Mouse (Mus musculus): ENCODE data around the gene Zfp931. TPM values are rescaled to one million over a fixed set of nuclear protein-coding genes. Genes with fewer than 3 reads are reported as not detected.
"Not testable (repeated sequence)": the region's sequence is repeated elsewhere in the genome, so short reads cannot be mapped to it uniquely, and the experiment has no call there.

Gene Zfp931
- total RNA-seq (2017): 23.8 and 27.9 TPM in 2 replicates

DNA sequence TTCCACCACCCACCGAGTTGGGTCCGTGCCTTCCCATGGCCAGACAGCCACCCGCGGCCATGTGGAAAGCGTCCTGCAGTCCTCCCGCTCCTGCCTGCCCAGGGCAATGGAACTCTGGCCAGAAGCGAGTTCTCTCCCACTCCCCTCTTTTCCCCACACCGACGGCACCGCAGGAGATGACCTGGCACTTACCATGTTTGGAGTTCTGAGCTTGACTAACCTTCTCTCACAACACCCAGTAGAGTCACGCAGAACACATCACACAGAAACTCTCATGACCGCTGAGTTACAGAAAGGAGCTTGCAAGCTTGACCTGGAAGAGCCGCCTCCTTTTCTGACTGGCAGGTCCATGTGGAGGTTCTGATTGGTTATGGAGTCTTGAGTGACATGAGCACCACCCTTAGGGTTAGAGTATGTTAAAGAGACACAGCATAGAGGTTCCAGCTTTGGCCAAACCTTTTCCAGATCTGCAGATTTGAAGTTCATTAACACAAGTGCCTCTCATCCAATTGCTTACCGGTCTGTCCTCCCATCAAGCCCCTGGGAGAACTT, at the start of gene Zfp931:
Zfp931 (minus strand) TSS at position 311 of the 552 bp plus-strand sequence.
- peak; percentile 69 to 86; a peak in 3 of 4 replicates for ATAC-seq (replicated peaks in 1 of 2; ENCODE audit: insufficient read depth in 1 of 2, low FRiP score in 2 of 2, low TSS enrichment in 1 of 2, low read depth in 1 of 2, poor library complexity in 2 of 2, severe bottlenecking in 2 of 2)

DNA sequence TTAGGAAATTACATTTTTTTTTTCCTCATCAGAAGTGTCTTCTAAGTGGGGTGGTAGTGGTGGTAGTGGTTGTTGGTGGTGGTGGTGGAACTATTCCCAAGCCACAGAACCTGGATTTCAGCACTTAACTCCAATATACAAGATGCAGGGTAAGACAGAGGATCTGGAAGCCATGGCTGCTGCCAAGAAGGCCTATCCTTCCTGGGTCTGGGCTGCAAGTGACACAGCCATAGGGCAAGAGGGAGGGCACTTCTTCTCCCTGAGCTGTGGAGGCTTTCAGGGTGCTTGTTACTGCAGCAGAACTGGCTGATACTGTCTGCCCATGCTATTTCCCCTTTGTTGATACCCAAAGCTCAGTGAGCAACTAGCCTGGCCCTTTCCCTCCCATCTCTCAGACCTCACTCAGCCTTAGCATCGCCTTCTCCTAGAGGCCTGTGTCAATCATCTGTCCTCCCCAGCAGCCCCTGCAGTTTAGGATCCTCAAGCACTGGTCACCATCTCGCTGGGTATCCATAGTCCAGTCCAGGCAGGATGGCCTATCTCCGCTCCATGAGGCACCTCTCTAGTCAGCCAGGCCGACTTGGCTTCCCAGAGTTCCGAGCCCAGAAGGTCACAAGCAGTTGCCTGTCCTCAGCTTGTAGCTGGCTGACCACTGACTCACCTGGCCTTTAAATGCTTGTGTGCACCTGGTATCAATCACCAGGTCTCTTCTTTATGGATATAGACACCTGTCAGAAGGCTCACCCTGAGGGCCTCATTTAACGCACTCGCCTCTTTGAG, 48.0 kb upstream of the Zfp931 start:
- ATAC-seq (replicated peaks in 1 of 2; ENCODE audit: insufficient read depth in 1 of 2, low FRiP score in 2 of 2, low TSS enrichment in 1 of 2, low read depth in 1 of 2, poor library complexity in 2 of 2, severe bottlenecking in 2 of 2): no peak

DNA sequence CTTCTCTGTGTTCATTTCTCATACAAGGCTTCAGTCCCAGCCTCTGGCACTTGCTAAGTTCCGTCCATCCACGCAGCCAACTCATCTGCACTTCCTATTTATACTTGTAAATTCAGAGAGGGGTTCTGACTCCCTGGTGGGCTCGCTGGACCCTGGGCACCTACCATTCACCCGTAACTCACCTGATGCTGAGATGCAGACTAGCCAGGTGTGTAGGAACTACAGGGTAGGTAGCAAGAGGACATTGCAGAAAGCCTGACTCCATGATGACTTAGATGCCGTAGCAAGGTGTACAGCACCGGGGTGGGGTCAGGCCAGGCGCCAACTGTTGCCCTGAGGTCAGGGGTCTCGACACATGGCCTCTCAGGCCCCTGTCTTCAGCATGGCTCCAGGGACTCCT, 47.2 kb upstream of the Zfp931 start:
- no peak for ATAC-seq (replicated peaks in 1 of 2; ENCODE audit: insufficient read depth in 1 of 2, low FRiP score in 2 of 2, low TSS enrichment in 1 of 2, low read depth in 1 of 2, poor library complexity in 2 of 2, severe bottlenecking in 2 of 2)

DNA sequence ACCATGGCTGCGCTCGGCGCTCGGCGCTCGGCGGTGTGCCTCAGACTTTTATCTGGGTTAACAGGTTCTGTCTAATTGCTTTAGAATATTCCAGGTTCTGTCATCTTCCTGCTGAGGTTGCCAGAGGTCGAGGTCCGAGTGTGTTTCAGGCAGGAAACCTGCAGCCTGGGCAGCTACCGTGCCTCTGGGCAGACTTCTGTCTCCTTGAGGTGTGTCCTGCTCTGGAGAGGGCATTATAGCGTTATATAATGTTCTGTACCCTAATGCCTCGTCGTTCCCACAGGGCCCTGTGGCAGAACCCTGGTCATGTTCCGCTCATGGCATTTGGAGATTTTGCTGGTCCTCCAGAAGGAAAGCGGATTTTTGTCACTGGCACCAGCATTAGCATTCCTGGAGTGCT, 45.2 kb upstream of the Zfp931 start:
- no peak for ATAC-seq (replicated peaks in 1 of 2; ENCODE audit: insufficient read depth in 1 of 2, low FRiP score in 2 of 2, low TSS enrichment in 1 of 2, low read depth in 1 of 2, poor library complexity in 2 of 2, severe bottlenecking in 2 of 2)

DNA sequence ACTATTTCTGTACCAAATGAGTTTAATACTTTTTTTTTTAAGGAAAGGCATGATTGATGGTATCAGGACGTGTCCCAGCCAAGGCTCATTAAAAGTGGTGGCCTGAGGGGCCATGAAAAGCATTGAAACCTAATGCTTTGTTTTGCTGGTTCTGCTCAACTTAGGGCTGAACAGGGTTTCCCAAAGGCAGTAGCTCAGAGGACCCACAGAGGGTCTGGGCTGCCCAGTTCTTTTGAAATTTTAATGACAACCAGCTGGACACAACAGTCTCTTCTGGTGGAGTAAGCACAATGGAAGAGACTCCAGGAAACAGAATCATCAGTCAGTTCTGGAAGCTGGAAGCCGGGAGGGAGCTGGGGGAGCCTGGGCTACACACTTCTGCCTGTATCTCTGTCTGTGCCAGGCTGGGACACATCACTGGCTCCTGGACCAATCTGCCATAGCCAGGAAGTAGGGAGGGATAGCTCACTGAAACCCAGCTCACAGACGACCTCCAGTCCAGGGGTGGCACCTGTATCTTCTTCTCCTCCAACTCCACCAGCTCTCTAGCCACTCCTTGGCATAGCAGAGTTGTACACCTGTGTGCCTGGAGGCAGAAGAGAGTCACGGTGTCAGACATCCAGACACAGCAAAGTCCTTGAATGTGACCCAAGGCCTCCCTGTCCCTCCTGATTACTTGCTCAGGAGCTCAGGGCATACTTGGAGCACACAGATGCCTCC, 43.8 kb upstream of the Zfp931 start:
- no peak for ATAC-seq (replicated peaks in 1 of 2; ENCODE audit: insufficient read depth in 1 of 2, low FRiP score in 2 of 2, low TSS enrichment in 1 of 2, low read depth in 1 of 2, poor library complexity in 2 of 2, severe bottlenecking in 2 of 2)

DNA sequence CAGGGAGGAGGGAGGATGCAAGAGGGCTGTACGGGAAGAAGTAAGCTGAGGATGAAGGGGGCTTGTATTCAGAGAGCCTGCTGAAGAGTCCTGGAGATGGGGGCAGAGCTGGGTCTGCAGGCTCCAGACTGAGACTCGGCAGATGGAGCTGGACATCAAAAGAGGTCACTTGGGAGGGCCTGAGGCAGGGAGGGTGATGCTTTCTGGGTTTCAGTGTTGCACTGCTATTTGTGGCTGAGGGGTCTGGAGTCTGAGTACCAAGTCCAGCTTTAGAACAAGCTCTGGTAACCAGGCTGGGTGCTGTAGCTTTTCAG, 43.1 kb upstream of the Zfp931 start:
- ATAC-seq (replicated peaks in 1 of 2; ENCODE audit: insufficient read depth in 1 of 2, low FRiP score in 2 of 2, low TSS enrichment in 1 of 2, low read depth in 1 of 2, poor library complexity in 2 of 2, severe bottlenecking in 2 of 2): no peak

DNA sequence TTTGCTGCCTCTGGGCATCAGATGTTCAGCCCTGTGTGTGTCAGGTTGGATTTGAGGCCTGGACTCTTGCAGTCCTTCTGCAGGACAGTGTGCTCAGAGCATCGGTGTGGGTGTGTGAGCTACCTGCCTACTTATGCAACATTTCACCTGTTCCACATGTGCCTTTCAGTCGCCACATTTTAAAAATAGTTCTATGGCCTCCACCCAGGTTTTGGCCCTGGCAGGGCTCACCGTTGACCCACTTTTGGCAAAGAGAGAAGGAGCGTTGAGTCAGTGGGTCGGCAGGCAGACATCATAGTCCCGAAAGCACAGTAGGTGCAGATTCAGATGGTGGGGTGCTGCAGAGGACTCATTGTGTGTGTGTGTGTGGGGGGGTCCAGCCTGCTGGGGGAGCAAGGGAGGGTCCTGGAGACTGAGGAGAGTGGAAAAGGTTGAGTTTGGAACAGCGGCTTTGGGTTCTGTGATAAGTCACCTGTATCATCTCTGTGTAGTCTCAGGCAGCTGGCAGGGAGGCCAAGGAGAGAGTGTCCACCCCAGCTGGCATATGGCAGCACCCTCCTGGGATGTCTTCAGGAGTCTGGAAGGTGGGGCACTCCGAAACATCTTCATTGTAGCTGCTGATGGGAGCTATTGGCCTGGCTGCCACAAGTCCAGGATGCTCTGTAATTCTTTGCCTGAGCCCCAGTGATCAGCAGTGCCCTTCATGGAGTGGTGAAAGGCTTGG, 42.5 kb upstream of the Zfp931 start:
- no peak for ATAC-seq (replicated peaks in 1 of 2; ENCODE audit: insufficient read depth in 1 of 2, low FRiP score in 2 of 2, low TSS enrichment in 1 of 2, low read depth in 1 of 2, poor library complexity in 2 of 2, severe bottlenecking in 2 of 2)

DNA sequence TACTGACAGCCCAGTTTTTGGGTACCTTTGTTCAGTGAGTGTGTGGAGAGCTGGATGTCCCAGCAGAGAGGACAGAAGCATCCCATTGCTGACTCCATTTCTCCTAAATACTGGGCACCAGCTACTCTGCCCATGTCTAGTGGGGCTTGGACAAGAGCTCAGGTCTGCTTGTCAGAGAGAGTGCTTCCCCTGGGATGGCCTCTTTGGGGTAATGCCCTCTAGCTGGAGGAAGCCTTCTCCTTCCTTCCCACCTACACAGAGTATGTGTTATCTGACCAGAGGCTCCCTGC, 42.0 kb upstream of the Zfp931 start:
- no peak for ATAC-seq (replicated peaks in 1 of 2; ENCODE audit: insufficient read depth in 1 of 2, low FRiP score in 2 of 2, low TSS enrichment in 1 of 2, low read depth in 1 of 2, poor library complexity in 2 of 2, severe bottlenecking in 2 of 2)

DNA sequence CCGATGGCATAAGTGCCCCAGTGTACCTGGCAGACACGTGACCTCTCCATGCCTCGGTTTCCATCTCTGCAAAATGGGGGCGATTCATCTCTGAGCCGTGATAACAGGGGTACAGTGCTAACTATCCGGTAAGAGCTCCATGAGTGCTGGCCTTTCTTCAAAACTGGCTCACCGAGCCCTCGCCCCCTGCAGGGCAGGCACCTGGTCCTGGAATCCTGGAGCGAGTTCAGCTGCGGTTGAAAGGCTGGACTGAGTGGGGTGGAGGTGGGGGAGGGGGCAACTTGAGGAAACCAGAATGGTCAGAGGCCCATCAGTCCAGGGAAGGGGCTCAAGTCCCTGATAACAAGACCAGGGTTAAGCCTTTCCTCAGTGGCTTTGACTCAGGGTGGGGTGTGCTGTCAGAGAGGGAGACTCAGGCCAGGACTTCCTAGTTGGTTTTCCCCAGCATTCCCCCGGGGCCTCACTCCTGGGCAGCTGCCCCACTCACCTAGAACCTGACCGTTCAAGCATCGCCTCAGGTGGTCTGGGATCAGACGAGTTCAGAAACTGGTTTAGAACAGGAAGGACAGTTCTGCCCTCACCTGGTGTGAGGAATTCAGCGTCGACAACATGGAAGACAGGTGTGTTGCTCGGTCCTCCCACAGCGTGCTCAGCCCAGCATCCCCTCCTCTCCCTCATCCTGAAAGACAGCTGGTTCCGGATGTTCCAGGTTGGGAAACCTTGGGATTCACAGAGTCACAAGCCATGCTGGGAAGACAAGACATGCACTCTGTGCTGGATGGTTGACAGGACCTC, 41.5 kb upstream of the Zfp931 start:
- no peak for ATAC-seq (replicated peaks in 1 of 2; ENCODE audit: insufficient read depth in 1 of 2, low FRiP score in 2 of 2, low TSS enrichment in 1 of 2, low read depth in 1 of 2, poor library complexity in 2 of 2, severe bottlenecking in 2 of 2)

DNA sequence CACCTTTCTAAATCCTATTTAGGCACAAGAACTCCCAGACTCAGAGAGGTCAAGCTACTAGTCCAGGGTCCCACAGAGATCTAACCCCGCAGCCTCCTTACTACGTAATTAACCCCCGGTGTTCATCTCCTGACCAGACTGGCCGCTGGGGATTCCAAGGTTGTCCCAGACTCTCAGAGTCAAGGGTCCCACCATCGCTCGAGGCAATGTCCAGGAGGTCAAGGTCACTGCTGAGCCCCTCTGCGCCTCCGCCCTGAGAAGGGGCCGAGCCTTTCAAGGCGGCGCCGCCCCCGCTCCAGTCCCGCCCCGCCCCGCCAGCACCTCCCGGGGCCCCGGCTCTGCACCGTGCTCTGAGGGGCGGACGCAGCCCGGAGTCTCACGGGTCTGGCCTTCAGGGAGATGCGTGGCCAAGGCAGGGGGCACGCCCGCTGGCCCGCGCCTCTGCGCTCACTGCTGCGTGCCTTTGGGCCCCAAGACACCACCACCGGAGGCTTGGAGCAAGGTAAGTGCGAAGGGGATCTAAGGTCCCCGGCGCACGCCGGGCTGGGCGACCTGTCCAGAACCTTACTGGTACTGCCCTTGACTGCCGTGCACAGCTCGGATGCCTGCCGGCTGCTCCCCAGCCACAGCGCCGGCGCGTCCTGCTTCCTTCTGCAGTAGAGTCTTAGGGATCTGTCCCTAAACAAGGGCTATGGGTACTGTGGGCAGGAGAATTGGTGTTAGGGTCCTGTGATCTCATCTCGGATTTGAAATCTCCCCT, 40.7 kb upstream of the Zfp931 start, which contains the start of gene Phactr3:
Phactr3 (plus strand) TSS at position 175 of the 760 bp plus-strand sequence.
- no peak for ATAC-seq (replicated peaks in 1 of 2; ENCODE audit: insufficient read depth in 1 of 2, low FRiP score in 2 of 2, low TSS enrichment in 1 of 2, low read depth in 1 of 2, poor library complexity in 2 of 2, severe bottlenecking in 2 of 2)

DNA sequence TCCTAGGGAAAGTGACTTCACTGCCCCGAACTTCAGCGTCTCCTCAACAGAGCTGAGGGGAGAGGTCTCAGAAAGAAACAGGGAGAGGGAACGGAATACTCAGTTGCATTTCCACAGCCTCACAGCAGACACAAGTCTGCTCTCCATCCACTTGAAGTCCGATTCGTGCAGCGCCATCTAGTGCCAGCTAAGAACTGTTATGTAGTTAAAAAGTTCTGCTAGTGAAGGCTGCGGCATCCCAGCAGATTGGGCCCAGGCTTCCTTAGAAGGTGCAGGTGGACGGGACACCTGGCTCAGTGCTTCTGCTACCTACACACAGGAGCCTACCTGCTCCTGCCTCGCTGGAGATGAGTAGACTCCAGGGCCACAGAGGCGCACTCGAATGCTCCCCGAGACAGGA, 39.7 kb upstream of the Zfp931 start:
- peak; percentile 35 to 74; a peak in 3 of 4 replicates for ATAC-seq (replicated peaks in 1 of 2; ENCODE audit: insufficient read depth in 1 of 2, low FRiP score in 2 of 2, low TSS enrichment in 1 of 2, low read depth in 1 of 2, poor library complexity in 2 of 2, severe bottlenecking in 2 of 2)

DNA sequence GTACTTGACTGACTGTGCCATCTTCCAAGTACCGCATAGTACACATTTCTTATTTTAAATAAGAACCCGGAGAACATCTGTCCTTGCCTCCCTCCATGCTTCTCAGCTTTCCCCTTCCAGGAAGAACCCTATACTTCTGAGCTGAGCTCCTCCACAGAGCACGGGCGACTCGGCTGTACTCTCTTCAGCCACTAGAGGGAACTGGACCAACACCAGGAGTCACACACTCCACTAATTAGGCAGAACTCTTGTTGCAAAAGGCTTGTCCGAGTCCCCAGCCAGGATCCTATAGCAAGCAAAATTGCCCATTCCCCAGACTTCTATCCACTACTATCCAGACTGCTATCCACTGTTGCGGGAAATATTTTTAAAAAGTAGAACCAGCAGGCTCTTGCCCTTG, 23.7 kb upstream of the Zfp931 start:
- ATAC-seq (replicated peaks in 1 of 2; ENCODE audit: insufficient read depth in 1 of 2, low FRiP score in 2 of 2, low TSS enrichment in 1 of 2, low read depth in 1 of 2, poor library complexity in 2 of 2, severe bottlenecking in 2 of 2): peak; percentile 87 to 94

DNA sequence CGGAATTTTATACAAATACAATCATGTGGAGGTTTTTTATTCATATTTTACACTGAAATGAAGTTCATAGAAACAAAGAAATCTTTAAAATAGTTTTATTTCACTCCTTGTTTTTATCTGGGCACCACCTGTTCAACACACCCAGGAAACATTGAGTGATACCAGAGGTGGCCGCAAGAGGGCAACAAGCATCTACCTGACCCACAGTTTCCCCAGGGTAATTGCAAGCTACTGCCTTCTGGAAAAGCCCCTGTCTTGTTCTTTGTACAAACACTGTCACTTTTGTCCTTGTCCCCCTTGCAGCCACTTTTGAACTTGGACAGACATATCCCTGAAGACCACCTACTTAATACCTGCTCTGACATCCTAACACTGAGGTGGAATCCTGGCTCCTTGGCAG, 19.7 kb upstream of the Zfp931 start:
- peak; percentile 74 to 76 for ATAC-seq (replicated peaks in 1 of 2; ENCODE audit: insufficient read depth in 1 of 2, low FRiP score in 2 of 2, low TSS enrichment in 1 of 2, low read depth in 1 of 2, poor library complexity in 2 of 2, severe bottlenecking in 2 of 2)

DNA sequence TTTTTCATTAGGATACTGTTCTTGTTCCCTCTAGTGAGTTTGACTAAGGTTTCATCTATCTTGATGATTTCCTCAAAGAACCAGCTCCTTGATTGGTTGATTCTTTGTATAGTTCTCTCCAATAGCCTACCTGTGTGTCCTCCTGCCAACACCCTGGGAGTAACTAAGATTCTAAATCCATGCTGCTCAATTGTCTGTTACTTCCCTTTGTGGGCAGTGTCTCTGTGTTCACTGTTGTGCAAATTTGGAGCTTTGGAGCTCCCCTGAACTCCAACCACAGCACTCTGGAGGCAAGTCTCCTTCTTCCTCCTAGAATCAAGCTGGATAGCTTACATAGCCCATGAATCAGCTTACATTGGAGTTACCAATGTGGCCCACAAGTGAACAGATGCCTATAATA, 11.3 kb upstream of the Zfp931 start:
- no peak for ATAC-seq (replicated peaks in 1 of 2; ENCODE audit: insufficient read depth in 1 of 2, low FRiP score in 2 of 2, low TSS enrichment in 1 of 2, low read depth in 1 of 2, poor library complexity in 2 of 2, severe bottlenecking in 2 of 2)

DNA sequence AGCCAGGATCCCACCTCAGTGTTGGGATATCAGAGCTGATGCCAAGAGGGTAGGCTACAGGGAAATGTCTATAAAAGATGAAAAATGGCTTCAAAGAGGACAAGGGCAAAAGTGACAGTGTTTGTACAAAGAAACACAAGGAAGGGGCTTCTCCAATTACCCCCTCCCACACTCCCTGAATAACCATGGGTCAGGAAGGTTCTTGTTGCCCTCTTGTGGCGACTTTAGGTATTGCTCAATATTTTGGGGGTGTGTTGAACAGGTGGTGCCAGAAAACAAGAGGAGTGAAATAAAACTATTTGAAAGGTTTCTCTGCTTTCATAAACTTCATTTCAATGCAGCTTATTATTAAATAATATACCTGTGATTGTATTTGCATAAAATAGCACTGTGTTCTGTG, 20.1 kb downstream of the Zfp931 start:
- peak; percentile 81 to 89; a peak in 3 of 4 replicates for ATAC-seq (replicated peaks in 1 of 2; ENCODE audit: insufficient read depth in 1 of 2, low FRiP score in 2 of 2, low TSS enrichment in 1 of 2, low read depth in 1 of 2, poor library complexity in 2 of 2, severe bottlenecking in 2 of 2)

DNA sequence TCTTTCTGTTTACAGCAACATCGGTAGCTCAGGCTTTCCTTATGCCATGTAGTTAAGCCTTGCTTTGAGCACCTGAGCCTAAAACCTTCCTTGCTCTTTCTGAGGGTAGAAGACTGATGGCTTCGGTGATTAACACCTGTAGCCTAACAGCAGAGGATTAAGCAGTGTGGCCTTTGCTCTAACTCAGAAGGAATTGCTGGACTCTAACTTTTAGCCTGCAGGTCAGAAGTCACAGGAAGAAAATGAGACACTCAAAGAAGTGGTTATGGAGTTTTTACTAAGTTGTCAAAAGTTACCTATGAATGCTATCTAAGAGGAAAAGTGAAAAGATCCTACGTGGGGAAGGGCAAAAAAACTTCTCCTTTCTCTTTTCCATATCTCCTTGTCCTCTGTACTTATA, 50.7 kb downstream of the Zfp931 start:
- not testable (repeated sequence) for ATAC-seq (replicated peaks in 1 of 2; ENCODE audit: insufficient read depth in 1 of 2, low FRiP score in 2 of 2, low TSS enrichment in 1 of 2, low read depth in 1 of 2, poor library complexity in 2 of 2, severe bottlenecking in 2 of 2)

DNA sequence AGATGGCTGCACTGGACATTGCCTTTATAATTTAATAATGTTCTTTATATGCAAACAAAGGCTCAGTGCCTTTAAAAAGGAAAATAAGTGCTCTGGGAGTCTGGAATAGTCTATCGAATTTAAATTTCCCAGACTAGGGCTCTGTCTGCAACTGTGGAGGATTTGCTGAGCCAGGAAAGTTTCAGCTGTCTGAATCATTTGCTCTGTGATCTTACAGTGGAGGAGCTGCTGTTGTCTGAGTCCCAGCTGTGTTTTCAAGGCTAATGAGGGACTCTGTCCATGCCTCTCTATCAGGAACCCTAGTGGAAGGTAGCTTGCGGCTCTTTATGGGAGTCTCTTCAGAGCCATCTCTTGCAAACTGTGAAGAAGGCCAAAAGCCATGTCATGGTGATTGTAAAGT, 54.4 kb downstream of the Zfp931 start:
- not testable (repeated sequence) for ATAC-seq (replicated peaks in 1 of 2; ENCODE audit: insufficient read depth in 1 of 2, low FRiP score in 2 of 2, low TSS enrichment in 1 of 2, low read depth in 1 of 2, poor library complexity in 2 of 2, severe bottlenecking in 2 of 2)
